Mouse (Mus musculus) kidney, embryonic 14.5 days (tissue): Measurements from ENCODE around the gene Grm8. TPM values are rescaled to one million over a fixed set of nuclear protein-coding genes. Genes with fewer than 3 reads are reported as not detected.

Experiments
- ATAC-seq: fragments of 200-750 bp; cut with Nextera tagmentation; 2 replicates; pipeline ENCODE4 v1.8.0; 2017; ENCODE audit warnings: moderate number of reproducible peaks, mild to moderate bottlenecking, moderate TSS enrichment, moderate library complexity; ENCODE audit not compliant: low FRiP score, low TSS enrichment
- H3K27ac ChIP-seq: fragments of 300-500 bp; sonication (generic); 2 replicates; pipeline ENCODE4 v1.5.1; 2014; ENCODE audit warnings: low read depth, mild to moderate bottlenecking, low read length, moderate library complexity, mixed read lengths
- H3K27me3 ChIP-seq: fragments of 300-500 bp; sonication (generic); 2 replicates; pipeline ENCODE4 v1.6.1; 2014; ENCODE audit warnings: mild to moderate bottlenecking, low read length; ENCODE audit not compliant: control insufficient read depth, insufficient read depth
- H3K36me3 ChIP-seq: fragments of 300-500 bp; sonication (generic); 2 replicates; pipeline ENCODE4 v1.6.1; 2014; ENCODE audit warnings: low read length, mixed read lengths; ENCODE audit not compliant: control insufficient read depth, insufficient read depth
- H3K4me1 ChIP-seq: fragments of 300-500 bp; sonication (generic); 2 replicates; pipeline ENCODE4 v1.6.1; 2014; ENCODE audit warnings: low read length, mixed read lengths; ENCODE audit not compliant: control insufficient read depth, insufficient read depth
- H3K4me2 ChIP-seq: fragments of 300-500 bp; sonication (generic); replicated peaks from 2 replicates; pipeline ENCODE4 v1.6.1; 2014; ENCODE audit warnings: low read depth, mild to moderate bottlenecking, low read length
- H3K4me3 ChIP-seq: fragments of 300-500 bp; sonication (generic); 2 replicates; pipeline ENCODE4 v1.5.1; 2014; ENCODE audit warnings: mild to moderate bottlenecking, low read length
- H3K9ac ChIP-seq: fragments of 300-500 bp; sonication (generic); 2 replicates; pipeline ENCODE4 v1.6.1; 2014; ENCODE audit warnings: low read depth, mild to moderate bottlenecking, low read length, moderate library complexity
- H3K9me3 ChIP-seq: fragments of 300-500 bp; sonication (generic); 2 replicates; pipeline ENCODE4 v1.6.1; 2016; ENCODE audit warnings: low read length; ENCODE audit not compliant: control insufficient read depth
- WGBS: fragments of 180-500 bp; shearing (Covaris S2); extraction: QIAGEN DNeasy Blood & Tissue Kit; methylation state at CpG from one replicate; pipeline ENCODE4 v1.1.7; 2014; 5-methylcytosine and 5-hydroxymethylcytosine counted together
- polyA plus RNA-seq: library from polyadenylated mRNA; unstranded; fragments of >200 nt; fragmentation: Nextera tagmentation; extraction: Ambion mirVana; gene quantifications from 2 replicates; pipeline ENCODE4 v1.2.1, GENCODE M21; 2014

Grm8 gene
- polyA plus RNA-seq, 1 experiment from 2014 or later, result 1.0 TPM

DNA sequence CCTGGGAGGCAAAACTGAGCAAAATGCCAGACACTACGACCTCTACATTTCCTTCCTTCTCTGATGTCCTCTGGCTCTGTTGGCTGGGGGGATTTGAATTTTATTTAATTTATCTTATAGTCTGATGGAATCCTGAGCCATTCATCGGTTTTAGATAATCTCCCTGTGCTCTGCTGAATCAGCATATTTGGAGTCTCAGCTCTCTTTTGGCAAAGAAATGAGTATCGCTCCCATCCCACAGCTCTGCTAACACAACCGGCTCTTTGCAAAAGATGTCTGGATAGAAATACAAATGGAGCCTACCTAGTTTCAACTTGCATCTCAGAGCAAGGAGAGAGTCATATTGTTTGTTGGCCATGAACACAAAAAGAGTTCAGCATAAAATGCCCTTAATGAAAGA is 388.5 kb downstream of the Grm8 start:
- H3K9me3 ChIP-seq, result no peaks in the 10 kb centered on the region
- no peak overlapping the region for H3K4me3 ChIP-seq
- H3K4me2 ChIP-seq, result no peak overlapping the region
- H3K27ac ChIP-seq, result no peak overlapping the region
- H3K27me3 ChIP-seq, result no peaks in the 10 kb centered on the region
- no peak for ATAC-seq
- WGBS, result 78% methylated on average over 4 of the region's 4 CpGs
- no peaks in the 10 kb centered on the region for H3K4me1 ChIP-seq
- no peak overlapping the region for H3K9ac ChIP-seq
- no peaks in the 10 kb centered on the region for H3K36me3 ChIP-seq

DNA sequence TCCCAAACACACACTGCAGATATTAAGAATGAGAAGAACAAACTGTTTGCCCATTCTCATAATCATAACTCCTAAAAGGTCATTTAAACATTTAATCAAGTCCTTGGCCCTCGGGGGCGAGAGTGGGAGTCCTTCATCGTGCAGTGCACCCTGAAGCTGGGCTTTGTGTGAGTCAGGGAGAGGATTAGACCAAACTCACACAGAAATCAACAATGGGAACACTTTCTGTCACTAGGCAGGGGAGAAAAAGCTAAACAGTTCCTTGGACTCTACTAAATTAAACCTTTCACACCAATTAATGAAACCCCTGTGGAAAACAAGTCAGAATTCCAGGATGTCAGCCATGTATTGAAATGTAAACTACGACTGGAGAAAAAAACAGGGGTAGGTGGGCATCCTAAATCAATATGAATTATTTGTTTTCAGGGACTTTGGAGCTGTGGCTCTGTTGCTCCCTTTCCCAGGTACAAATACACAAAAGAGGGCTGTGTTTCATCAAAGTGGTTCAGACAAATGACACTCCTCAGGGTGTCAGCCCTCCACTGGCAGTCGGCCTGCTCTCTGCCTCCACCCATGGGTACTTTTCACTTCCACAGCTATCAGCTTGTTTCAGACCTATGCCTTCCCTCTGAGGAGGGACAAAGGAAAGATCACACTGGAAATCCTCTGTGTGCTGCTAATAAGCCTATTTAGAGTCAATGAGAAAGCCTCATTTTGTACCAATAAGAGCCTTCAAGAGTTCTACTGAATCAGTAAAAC is 389.1 kb downstream of the Grm8 start:
- no peak overlapping the region for H3K4me2 ChIP-seq
- WGBS, result 43% methylated on average over 5 of the region's 5 CpGs
- no peaks in the 10 kb centered on the region for H3K4me1 ChIP-seq
- no peaks in the 10 kb centered on the region for H3K36me3 ChIP-seq
- no peak overlapping the region for H3K9ac ChIP-seq
- no peak overlapping the region for H3K4me3 ChIP-seq
- no peak for ATAC-seq
- H3K27ac ChIP-seq, result no peak overlapping the region
- no peaks in the 10 kb centered on the region for H3K9me3 ChIP-seq
- no peaks in the 10 kb centered on the region for H3K27me3 ChIP-seq

DNA sequence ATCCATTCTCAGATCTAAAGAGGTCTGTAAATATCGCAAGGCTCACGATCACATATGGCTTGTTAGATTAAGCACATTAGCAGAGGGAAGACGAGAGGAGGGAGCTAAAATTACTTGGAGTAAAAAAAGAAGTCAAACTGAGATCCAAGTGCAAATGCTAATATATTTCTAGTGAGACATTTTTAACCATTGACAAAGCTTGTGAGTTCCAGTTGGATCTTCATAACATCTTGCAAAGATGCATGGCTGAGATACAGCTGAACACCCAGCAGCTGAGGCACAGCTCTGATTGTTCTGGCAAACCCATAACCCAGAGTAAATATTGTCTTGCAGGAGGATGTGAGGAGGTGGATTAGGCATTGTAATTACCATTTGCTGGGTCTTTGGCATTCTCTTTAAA is 445.6 kb downstream of the Grm8 start:
- Histone ChIP-seq H3K27ac (no peak overlapping the region), H3K9ac (no peak overlapping the region), H3K9me3 (no peaks in the 10 kb centered on the region), H3K36me3 (no peaks in the 10 kb centered on the region), H3K4me3 (no peak overlapping the region), H3K27me3 (no peaks in the 10 kb centered on the region), H3K4me1 (no peaks in the 10 kb centered on the region), H3K4me2 (no peak overlapping the region)
- 81% methylated on average over 3 of the region's 3 CpGs for WGBS
- ATAC-seq, result no peak

DNA sequence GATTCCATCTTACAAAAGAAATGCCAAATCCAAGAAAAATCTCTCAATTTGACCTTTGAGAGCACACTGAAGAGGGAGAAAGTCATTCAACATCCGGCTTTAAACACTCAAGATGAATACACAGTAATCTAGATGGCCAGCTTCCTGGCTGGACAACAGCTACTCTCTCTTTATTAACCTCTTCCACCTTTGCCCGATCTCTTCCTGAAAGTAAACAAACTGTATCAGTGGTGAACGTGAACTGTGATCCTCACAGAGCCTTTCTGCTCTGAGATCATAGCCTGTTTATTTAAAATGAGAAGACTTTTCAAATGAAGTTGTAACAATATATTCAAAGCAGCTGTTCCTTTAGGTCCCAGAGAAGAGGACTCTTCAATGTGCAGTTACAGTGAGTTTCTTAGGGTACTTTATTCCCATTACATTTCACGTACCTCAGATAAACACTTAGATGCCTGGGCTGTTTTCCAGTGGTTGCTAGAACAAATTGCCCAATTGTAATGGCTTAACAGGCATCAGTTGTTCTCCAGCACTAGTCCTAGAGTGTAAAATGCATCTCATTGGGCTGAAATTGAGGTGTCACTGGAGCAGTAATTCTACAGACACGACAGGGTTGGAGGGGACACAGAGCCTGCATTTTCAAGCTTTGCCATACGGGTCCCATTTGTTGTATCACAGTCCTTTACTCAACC is 473.1 kb downstream of the Grm8 start:
- no peak overlapping the region for H3K4me3 ChIP-seq
- no peak overlapping the region for H3K27ac ChIP-seq
- ATAC-seq, result no peak
- no peaks in the 10 kb centered on the region for H3K9me3 ChIP-seq
- no peaks in the 10 kb centered on the region for H3K27me3 ChIP-seq
- 28% methylated on average over 6 of the region's 6 CpGs for WGBS
- no peaks in the 10 kb centered on the region for H3K36me3 ChIP-seq
- no peaks in the 10 kb centered on the region for H3K4me1 ChIP-seq
- no peak overlapping the region for H3K9ac ChIP-seq
- H3K4me2 ChIP-seq, result no peak overlapping the region

DNA sequence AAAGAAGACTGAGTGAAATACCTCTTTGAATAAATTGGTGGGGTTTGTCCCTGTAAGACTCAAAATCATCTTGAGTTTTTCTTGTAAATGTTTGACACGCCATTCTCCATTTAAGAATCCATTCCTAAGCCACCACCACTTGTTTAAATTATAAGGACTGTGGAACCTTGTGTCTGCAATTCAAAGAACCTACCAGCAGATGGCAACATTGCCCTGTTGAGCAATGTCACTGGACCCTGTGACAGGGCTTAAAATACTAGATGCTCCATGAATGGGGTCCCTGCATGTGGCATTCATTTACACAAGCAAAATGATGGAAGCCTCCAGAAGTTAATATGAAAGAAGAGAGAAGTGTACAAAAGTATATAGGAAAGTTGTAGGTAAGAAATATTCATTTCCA is 477.5 kb downstream of the Grm8 start:
- Histone ChIP-seq H3K9ac (no peak overlapping the region), H3K27ac (no peak overlapping the region), H3K4me2 (no peak overlapping the region), H3K4me3 (no peak overlapping the region), H3K4me1 (no peaks in the 10 kb centered on the region), H3K27me3 (no peaks in the 10 kb centered on the region), H3K36me3 (no peaks in the 10 kb centered on the region), H3K9me3 (no peaks in the 10 kb centered on the region)
- 74% methylated on average over 1 of the region's 1 CpGs for WGBS
- 0 out of 2 replicates have a peak, but pooled peaks have one; percentile 57 for ATAC-seq

DNA sequence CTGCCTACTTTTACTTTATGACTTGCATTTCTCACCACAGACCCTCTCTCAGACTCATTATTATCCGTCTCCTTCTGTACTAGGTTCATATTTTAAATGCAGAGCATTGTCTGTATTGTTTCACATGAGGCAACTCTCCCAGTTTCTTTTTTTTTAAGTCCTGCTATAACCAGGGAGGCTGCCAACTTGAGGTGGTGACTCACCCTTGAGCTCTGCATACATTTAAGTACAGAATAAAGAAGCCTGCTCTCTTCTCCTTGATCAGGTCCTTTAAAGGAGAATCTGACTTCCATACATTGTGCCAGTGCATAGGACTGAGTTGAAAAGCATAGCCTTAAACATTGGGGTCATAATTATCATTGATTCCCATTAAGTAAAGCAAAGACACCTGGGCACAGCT is 488.5 kb downstream of the Grm8 start:
- Histone ChIP-seq H3K4me3 (no peak overlapping the region), H3K27ac (no peak overlapping the region), H3K36me3 (no peaks in the 10 kb centered on the region), H3K4me1 (no peaks in the 10 kb centered on the region), H3K9me3 (no peaks in the 10 kb centered on the region), H3K4me2 (no peak overlapping the region), H3K27me3 (no peaks in the 10 kb centered on the region), H3K9ac (no peak overlapping the region)
- no peak for ATAC-seq
- 77% methylated on average over 1 of the region's 1 CpGs for WGBS

DNA sequence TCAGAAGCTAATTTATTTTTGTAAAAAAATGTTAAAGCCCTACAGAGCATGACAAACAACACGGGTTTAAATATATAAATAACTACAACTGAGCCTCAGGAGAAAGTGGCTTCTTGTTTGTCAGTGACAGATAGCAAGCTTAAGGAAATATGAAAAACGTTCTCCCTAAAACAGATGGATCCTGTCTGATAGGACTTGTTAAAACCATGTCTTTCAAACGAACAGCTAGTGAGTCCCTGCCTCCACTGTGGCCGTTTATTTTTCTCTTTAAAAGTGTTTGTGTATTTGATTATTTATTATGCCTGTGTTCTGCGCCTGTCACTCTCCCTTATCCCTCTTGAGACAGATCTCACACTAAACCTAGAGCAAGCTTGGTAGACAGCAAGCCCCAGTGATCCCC is 489.9 kb downstream of the Grm8 start:
- Histone ChIP-seq H3K9me3 (no peaks in the 10 kb centered on the region), H3K27me3 (no peaks in the 10 kb centered on the region), H3K4me3 (no peak overlapping the region), H3K4me1 (no peaks in the 10 kb centered on the region), H3K9ac (no peak overlapping the region), H3K27ac (no peak overlapping the region), H3K36me3 (no peaks in the 10 kb centered on the region), H3K4me2 (no peak overlapping the region)
- ATAC-seq, result no peak
- 56% methylated on average over 5 of the region's 5 CpGs for WGBS

DNA sequence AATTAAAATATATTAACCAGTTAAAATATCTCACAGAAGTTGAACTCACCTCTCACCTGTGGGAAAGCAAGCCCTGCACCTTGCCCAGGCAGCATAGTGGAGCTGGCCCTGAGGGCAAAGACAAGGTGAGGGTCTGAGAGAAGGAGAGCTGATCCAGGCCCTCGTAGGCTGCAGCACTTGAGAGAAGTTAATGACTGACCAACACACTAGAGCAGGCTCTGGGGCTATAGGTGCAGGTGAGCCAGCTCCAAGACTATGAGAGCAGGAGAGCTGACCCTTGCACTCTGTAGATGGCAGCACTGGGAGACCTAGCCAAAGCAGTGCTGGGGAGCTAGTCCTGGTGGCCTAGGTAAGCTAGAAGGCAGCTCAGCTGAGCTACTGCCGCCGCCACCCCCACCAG is 499.1 kb downstream of the Grm8 start:
- Histone ChIP-seq H3K4me2 (no peak overlapping the region), H3K27me3 (no peaks in the 10 kb centered on the region), H3K27ac (no peak overlapping the region), H3K4me1 (no peaks in the 10 kb centered on the region), H3K4me3 (no peak overlapping the region), H3K36me3 (no peaks in the 10 kb centered on the region), H3K9me3 (no peaks in the 10 kb centered on the region), H3K9ac (no peak overlapping the region)
- WGBS, result 72% methylated on average over 3 of the region's 3 CpGs
- peak; percentile 78; the same call in 1 of the 2 replicates for ATAC-seq

DNA sequence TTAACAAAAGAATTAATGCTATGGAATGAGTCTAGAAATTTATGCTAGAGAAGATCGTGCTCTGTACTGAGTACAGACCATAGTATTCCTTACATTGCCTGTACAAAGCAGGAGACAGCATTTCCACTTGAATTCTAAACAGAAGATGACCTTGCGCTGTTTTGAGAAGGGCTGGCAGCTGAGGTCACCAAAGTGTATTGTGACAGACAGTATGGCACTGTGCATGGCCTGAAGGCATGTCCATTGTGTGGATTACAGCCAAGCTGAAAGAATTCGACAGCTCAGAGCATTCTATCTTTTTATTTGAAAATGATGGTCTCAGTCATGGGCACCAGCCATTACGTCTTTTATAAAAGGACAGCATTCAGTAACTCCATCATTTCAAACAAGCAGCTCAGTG is 517.5 kb downstream of the Grm8 start:
- no peaks in the 10 kb centered on the region for H3K27me3 ChIP-seq
- 84% methylated on average over 4 of the region's 4 CpGs for WGBS
- ATAC-seq, result no peak
- no peaks in the 10 kb centered on the region for H3K36me3 ChIP-seq
- no peak overlapping the region for H3K9ac ChIP-seq
- no peak overlapping the region for H3K4me2 ChIP-seq
- H3K4me3 ChIP-seq, result no peak overlapping the region
- H3K27ac ChIP-seq, result no peak overlapping the region
- no peaks in the 10 kb centered on the region for H3K4me1 ChIP-seq
- H3K9me3 ChIP-seq, result no peaks in the 10 kb centered on the region
